Mouse (Mus musculus) embryonic facial prominence, embryonic 15.5 days (tissue): ENCODE measurements around the gene Cc2d1b. TPM values are rescaled to one million over a fixed set of nuclear protein-coding genes. Genes with fewer than 3 reads are reported as not detected.

Experiments
- ATAC-seq: fragments of 200-750 bp; cut with Nextera tagmentation; 2 replicates; pipeline ENCODE4 v1.8.0; 2017; ENCODE audit warnings: low read depth, moderate TSS enrichment; ENCODE audit not compliant: insufficient number of reproducible peaks, low FRiP score, low TSS enrichment
- H3K27ac ChIP-seq: fragments of 300-500 bp; sonication (generic); replicated peaks from 2 replicates; pipeline ENCODE4 v1.5.1; 2015; ENCODE audit warnings: mild to moderate bottlenecking, inconsistent platforms
- H3K27me3 ChIP-seq: fragments of 300-500 bp; sonication (generic); 2 replicates; pipeline ENCODE4 v1.6.1; 2015; ENCODE audit warnings: inconsistent platforms
- H3K36me3 ChIP-seq: fragments of 300-500 bp; sonication (generic); 2 replicates; pipeline ENCODE4 v1.6.1; 2015; ENCODE audit warnings: mild to moderate bottlenecking, inconsistent platforms
- H3K4me1 ChIP-seq: fragments of 300-500 bp; sonication (generic); 2 replicates; pipeline ENCODE4 v1.6.1; 2015; ENCODE audit warnings: inconsistent platforms
- H3K4me2 ChIP-seq: fragments of 300-500 bp; sonication (generic); replicated peaks from 2 replicates; pipeline ENCODE4 v1.6.1; 2015; ENCODE audit warnings: mild to moderate bottlenecking, inconsistent platforms
- H3K4me3 ChIP-seq: fragments of 300-500 bp; sonication (generic); replicated peaks from 2 replicates; pipeline ENCODE4 v1.5.1; 2015; ENCODE audit warnings: mild to moderate bottlenecking, inconsistent platforms
- H3K9ac ChIP-seq: fragments of 300-500 bp; sonication (generic); 2 replicates; pipeline ENCODE4 v1.6.1; 2015; ENCODE audit warnings: inconsistent platforms
- H3K9me3 ChIP-seq: fragments of 300-500 bp; sonication (generic); replicated peaks from 2 replicates; pipeline ENCODE4 v1.6.1; 2016; ENCODE audit warnings: inconsistent platforms
- WGBS: fragments of 180-500 bp; shearing (Covaris S2); methylation state at CpG from one replicate; pipeline ENCODE4 v1.1.7; 2015; 5-methylcytosine and 5-hydroxymethylcytosine counted together
- polyA plus RNA-seq: library from polyadenylated mRNA; unstranded; fragments of >200 nt; fragmentation: Nextera tagmentation; extraction: Ambion mirVana; gene quantifications from 2 replicates; pipeline ENCODE4 v1.2.1, GENCODE M21; 2015

Gene Cc2d1b
- 33.3 and 33.7 TPM in 2 replicates for polyA plus RNA-seq

DNA sequence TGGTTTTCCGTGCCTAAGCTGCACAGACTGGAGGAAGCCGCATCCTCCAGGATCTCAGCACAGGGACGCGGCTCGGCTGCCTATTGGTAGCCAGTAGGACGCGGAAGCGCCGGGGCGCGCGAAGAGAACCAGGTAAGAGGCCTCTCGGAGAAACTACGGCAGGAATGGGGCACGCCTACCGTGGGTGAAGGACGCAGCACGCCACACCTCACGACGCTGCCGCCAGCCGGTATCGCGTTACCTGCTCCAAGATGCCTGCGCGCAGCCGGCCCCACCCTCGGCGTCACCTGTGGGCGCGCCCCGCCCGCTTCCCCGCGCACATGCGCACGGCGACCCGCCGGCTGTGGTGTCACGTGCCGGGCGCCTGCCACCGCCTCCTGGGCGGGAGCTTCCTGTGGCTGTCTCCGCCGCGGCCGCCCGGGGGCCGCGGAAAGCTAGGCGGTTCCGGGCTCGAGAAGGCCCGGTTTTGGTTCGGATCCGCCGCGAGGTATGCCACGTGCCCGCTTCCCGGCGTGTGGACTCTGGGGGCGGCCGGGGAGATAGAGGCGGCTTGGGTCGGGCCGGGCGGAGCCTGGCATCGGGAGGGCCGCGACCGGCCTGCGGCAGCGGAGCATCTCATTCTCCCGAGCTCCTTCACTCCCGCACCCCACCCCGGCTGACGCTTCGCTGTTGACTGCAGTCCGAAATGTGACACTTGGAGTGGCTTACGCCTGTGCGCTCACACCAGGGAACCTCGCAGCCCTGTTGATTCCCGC, at the start of gene Cc2d1b:
Gene Cc2d1b, plus strand, starts transcription at position 354 of the 755 bp plus-strand sequence.
- H3K27me3 ChIP-seq: no peaks in the 10 kb centered on the region
- under 1% methylated on average over 86 of the region's 86 CpGs for WGBS
- peak within 1 kb of the TSS; percentile 86 for H3K4me3 ChIP-seq
- peak; percentile 95 for ATAC-seq
- H3K4me2 ChIP-seq: peak within 1 kb of the TSS; percentile 81
- H3K9me3 ChIP-seq: no peaks in the 10 kb centered on the region
- peak within 1 kb of the TSS; percentile 98 for H3K9ac ChIP-seq
- peaks cover 8% of the 10 kb centered on the region for H3K36me3 ChIP-seq
- H3K27ac ChIP-seq: peak within 1 kb of the TSS; percentile 97
- H3K4me1 ChIP-seq: peaks cover 19% of the 10 kb centered on the region

DNA sequence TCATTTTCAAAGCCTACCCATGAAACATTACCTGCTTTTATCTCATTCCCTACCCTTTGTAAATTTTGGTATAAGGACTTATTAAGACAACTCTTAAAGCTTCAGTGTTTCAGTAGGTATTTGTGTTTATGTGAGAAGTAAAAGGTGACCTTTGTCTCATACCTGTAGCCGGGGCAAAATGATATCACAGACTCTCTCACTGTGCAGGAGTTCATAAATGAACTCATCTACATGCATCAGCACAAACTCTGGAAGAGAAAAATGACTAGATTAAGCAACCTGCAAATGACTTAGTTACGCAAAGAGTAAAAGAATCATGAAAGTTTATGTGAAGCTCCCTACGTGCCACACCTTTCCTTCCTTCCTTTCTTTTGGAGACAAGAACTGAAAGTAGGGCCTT, 47.1 kb upstream of the Cc2d1b start:
- no peaks in the 10 kb centered on the region for H3K9me3 ChIP-seq
- no peak overlapping the region for H3K9ac ChIP-seq
- H3K27me3 ChIP-seq: no peaks in the 10 kb centered on the region
- H3K27ac ChIP-seq: no peak overlapping the region
- H3K4me2 ChIP-seq: no peak overlapping the region
- H3K36me3 ChIP-seq: peaks cover 61% of the 10 kb centered on the region
- no peak for ATAC-seq
- peaks cover 6% of the 10 kb centered on the region for H3K4me1 ChIP-seq
- no peak overlapping the region for H3K4me3 ChIP-seq
- 92% methylated on average over 3 of the region's 3 CpGs for WGBS

DNA sequence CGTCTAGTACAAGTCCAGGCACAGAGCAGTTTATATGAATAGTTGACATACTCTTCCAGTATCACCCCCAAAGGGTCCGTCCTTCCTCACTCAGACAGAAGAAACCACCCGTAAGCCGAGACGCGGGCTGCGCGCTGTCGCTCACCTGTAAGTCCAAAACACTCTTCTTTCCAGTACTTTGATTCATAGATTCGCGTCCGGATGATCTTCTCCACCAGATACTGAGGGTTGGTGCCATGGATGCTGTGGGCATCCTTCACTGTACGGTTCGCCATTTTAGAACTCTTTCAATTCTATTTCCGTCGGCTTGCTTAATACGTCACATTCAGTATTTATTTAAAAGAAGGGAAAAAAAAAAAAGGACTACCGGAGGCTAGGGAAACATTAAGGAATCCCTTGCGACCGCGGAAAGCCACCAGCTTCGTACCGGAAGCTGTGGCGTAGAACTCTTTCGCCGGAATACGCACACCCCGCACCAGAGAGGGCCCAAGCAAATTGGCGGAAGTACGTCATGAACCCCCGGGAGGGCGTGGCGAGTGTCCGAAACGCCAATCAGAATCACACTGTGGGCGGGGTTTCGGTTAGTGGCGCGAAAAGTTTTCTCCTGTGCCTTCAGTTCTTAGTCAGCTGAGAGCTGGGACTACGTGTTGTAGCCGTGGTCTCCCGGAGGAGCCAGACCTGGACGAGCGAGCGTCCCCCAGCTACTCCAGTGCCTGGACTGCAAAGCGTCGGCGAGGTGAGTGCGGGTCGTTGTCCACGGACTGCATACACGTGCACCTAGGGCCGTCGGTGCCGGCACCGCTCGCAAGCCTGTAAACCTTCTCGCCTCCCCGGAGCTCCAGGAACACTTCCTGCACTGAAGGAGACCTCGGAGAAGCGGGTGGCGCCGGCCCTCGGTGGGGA, 40.6 kb upstream of the Cc2d1b start, which contains the start of the genes Prpf38a and Orc1:
Gene Prpf38a, minus strand, starts transcription at position 497 of the 903 bp plus-strand sequence.
Gene Orc1, plus strand, starts transcription at position 584 of the 903 bp plus-strand sequence.
- H3K4me3 ChIP-seq: peak within 1 kb of the TSS; percentile 76
- ATAC-seq: peak; percentile 99

DNA sequence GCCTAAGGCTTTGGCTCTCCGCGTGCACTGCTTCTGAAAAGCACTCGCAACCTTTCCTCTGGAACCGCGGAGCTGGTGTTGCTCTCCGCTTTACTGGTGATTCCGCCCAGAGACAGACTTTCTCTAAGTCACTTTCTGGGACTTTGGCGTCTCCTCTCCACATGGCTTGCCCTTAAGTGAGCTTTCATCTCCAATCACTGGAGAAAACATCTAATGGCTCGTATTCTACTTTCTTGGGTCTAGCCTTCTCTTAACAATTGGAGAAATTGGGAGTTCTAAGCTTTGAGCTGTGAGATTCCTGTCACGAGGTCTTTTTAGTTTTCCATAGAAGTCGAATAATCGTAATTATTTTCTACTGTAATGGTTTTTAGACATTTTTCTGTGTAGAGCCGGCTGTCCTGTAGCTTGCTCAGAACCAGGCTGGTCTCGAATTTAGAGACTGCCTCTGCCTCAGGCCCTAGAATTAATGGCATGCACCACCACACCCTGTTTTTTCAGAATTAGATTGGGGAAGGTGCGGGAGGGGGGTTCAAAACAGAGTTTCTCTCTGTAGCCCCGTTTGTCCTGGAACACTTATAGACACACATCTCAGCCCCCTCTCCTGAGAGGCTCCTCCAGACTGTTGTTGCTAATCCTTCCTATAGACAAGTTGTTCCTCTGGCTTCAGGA, 39.9 kb upstream of the Cc2d1b start:
- no peaks in the 10 kb centered on the region for H3K9me3 ChIP-seq
- WGBS: under 1% methylated on average over 16 of the region's 16 CpGs
- peak overlapping the region; percentile 82 for H3K27ac ChIP-seq
- H3K27me3 ChIP-seq: no peaks in the 10 kb centered on the region
- H3K9ac ChIP-seq: peak overlapping the region; percentile 47
- peak overlapping the region; percentile 76 for H3K4me3 ChIP-seq
- ATAC-seq: no peak
- H3K4me2 ChIP-seq: peak overlapping the region; percentile 91
- H3K36me3 ChIP-seq: peaks cover 12% of the 10 kb centered on the region
- peaks cover 20% of the 10 kb centered on the region for H3K4me1 ChIP-seq

More for the DNA sequence above, 40.6 kb upstream of the Cc2d1b start, which contains the start of the genes Prpf38a and Orc1:
- Histone ChIP-seq H3K27me3 (no peaks in the 10 kb centered on the region), H3K9me3 (no peaks in the 10 kb centered on the region), H3K4me2 (peak within 1 kb of the TSS; percentile 91), H3K9ac (peak within 1 kb of the TSS; percentile 71), H3K4me1 (peaks cover 20% of the 10 kb centered on the region), H3K27ac (peak within 1 kb of the TSS; percentile 82), H3K36me3 (peaks cover 16% of the 10 kb centered on the region)
- WGBS: under 1% methylated on average over 64 of the region's 64 CpGs

DNA sequence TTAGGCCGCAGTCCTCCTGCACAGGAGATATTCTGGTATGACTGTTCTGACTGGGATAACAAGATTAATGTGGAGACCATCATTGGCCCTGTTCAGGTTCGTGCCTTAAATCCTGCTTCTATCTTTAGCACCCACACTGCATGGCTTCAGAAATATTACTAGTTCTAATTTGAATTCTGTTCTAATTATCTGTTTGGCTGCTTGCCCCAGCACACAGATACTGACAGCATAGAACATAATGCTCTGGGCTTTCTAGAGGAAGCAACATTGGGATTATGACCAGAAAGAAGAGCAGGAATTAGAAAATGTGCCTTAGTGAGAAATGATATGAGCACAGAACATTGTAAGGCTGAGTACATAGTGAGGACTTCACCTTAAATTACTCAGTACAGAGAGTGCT, 26.4 kb upstream of the Cc2d1b start:
- WGBS: 86% methylated on average over 2 of the region's 2 CpGs
- Histone ChIP-seq H3K4me3 (no peak overlapping the region), H3K27me3 (no peaks in the 10 kb centered on the region), H3K9me3 (no peaks in the 10 kb centered on the region), H3K4me2 (no peak overlapping the region), H3K36me3 (no peaks in the 10 kb centered on the region), H3K9ac (no peak overlapping the region), H3K27ac (no peak overlapping the region), H3K4me1 (no peaks in the 10 kb centered on the region)
- no peak for ATAC-seq

DNA sequence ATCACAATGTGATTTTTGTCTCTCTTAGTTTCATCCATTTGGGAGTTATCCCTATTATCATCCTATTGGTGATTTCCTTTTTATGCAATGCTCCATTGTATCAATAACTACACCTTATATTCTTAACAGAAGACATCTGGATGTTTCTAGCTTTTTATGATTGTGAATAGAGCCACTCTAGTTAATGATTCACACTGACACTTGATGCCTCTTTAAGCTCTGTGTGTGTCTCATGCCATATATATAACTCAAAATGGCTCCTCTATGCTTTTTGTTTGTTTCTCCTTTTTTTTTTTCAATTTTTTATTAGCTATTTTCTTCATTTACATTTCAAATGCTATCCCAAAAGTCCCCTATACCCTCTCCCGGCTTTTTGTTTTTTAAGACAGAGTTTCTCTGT, 24.0 kb upstream of the Cc2d1b start:
- Histone ChIP-seq H3K4me3 (no peak overlapping the region), H3K4me2 (no peak overlapping the region), H3K9me3 (no peaks in the 10 kb centered on the region), H3K36me3 (peaks cover 9% of the 10 kb centered on the region; the same call in 1 of the 2 replicates), H3K4me1 (no peaks in the 10 kb centered on the region), H3K27me3 (no peaks in the 10 kb centered on the region), H3K9ac (no peak overlapping the region), H3K27ac (no peak overlapping the region)
- no peak for ATAC-seq
- WGBS: 85% methylated on average over 1 of the region's 1 CpGs

DNA sequence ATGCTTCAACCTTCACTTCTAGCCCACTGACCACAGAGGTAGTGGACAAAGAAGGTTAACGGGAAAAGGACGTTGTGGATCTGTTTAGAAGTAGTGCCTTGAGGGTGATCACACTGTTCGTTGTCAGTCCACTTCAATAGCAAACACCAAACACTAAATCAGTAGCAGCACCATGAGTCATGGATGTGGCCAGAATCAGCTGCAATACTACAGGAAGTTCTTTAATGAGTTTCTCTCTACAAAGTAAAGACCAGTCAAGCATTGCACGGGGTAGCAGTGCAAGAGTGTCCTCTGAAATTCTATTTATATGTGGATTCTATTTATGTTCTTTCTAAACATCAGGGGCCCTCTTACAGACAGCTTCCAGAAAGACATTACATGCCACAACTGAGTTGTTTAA, 21.4 kb upstream of the Cc2d1b start:
- Histone ChIP-seq H3K27ac (no peak overlapping the region), H3K9ac (no peak overlapping the region), H3K27me3 (no peaks in the 10 kb centered on the region), H3K9me3 (no peaks in the 10 kb centered on the region), H3K4me3 (no peak overlapping the region), H3K4me1 (no peaks in the 10 kb centered on the region), H3K4me2 (no peak overlapping the region), H3K36me3 (peaks cover 21% of the 10 kb centered on the region)
- ATAC-seq: no peak
- whole genome bisulfite sequencing: 86% methylated on average over 4 of the region's 4 CpGs

DNA sequence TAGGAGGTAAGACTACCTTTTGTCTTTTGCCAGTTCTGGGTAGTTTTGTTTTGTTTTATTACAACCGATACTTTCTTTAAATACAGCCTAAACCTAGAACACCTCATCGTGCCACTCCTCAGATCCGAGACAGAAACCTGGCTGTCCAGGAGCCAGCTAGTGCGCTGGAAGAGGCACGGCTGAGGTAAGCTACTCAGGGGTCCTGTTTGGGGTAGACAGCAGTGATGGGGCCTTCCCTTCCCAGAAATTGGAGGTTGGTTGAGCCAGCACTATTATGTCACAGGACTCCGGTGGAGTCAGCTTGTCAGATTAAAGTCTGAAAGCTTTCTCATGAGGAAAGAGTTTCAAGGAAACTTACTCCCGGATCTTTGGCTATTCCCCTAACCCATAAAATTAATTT, 17.9 kb upstream of the Cc2d1b start:
- 96% methylated on average over 7 of the region's 7 CpGs for WGBS
- Histone ChIP-seq H3K36me3 (peaks cover 42% of the 10 kb centered on the region), H3K9ac (no peak overlapping the region), H3K27me3 (no peaks in the 10 kb centered on the region), H3K4me2 (no peak overlapping the region), H3K9me3 (no peaks in the 10 kb centered on the region), H3K27ac (no peak overlapping the region), H3K4me1 (no peaks in the 10 kb centered on the region), H3K4me3 (no peak overlapping the region)
- ATAC-seq: no peak

DNA sequence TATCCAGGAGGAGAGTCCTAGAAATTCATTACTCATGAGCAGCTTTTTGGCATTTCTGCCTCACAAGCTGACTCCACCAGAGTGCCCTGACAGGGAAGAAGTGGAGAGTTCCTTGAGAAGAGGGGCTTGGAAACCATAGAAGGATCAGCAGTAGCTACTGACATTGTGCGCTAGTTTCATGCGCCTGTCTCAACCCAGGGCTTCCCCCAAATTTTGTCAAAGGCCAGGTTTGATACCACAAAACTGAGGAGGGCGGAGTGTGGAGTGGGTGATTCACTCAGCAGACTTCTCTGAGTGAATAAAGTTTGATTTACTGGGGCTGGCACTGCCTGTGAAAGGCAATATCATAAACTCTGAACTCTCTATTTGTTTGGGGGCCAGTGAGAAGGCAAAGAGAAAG, 11.1 kb upstream of the Cc2d1b start:
- no peak for ATAC-seq

DNA sequence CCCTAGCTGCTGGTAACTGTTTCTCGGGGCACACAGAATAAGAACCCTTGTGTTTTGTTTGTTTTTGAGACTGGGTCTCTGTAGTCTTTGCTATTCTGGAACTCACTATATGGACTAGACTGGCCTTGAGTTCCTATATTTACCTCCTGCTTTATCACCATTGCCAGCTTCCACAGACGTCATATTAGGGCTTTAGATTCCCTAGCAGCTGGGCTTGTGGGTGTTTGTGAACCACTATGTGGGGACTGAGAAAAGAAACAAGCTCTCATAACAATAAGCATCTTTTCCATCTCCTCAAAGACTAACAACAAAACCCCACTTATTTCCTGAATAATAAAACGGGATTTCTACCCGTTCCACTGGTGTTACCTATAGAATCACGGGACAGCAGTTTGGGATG, 8.8 kb upstream of the Cc2d1b start:
- Histone ChIP-seq H3K4me2 (no peak overlapping the region), H3K9ac (no peak overlapping the region), H3K4me3 (no peak overlapping the region), H3K27me3 (no peaks in the 10 kb centered on the region), H3K36me3 (no peaks in the 10 kb centered on the region), H3K27ac (no peak overlapping the region), H3K9me3 (no peaks in the 10 kb centered on the region), H3K4me1 (no peaks in the 10 kb centered on the region)
- no peak for ATAC-seq
- WGBS: 88% methylated on average over 5 of the region's 5 CpGs

More for the DNA sequence above, 11.1 kb upstream of the Cc2d1b start:
- H3K36me3 ChIP-seq: peaks cover 18% of the 10 kb centered on the region
- no peaks in the 10 kb centered on the region for H3K9me3 ChIP-seq
- WGBS: 89% methylated on average over 3 of the region's 3 CpGs
- H3K4me3 ChIP-seq: no peak overlapping the region
- no peaks in the 10 kb centered on the region for H3K27me3 ChIP-seq
- H3K4me2 ChIP-seq: no peak overlapping the region
- no peaks in the 10 kb centered on the region for H3K4me1 ChIP-seq
- H3K27ac ChIP-seq: no peak overlapping the region
- H3K9ac ChIP-seq: no peak overlapping the region
